Mouse (Mus musculus): ENCODE data around the gene Pkib. TPM values are rescaled to one million over a fixed set of nuclear protein-coding genes. Genes with fewer than 3 reads are reported as not detected.

Pkib gene
- polyA plus RNA-seq, 1 experiment from 2014 or later, result 1.2 TPM

DNA sequence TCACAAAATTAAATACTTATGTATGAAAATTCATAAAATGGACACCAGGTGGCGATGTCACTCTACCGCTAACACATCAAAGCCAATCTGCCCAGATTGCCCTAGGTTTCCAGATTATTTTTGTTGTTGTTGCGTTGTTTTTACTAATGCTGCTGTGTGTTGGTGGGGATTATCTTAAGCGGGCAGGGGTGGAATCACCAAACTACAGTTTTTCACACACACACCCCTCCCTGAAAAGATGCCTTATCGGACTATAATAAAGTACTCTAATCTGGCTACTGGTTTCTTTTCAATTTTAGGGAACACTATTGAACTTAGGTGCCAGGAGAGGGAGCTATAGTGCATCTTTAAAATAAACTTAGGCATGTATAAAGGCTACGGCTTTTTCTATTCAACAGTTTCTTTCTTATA lies 111.8 kb downstream of the Pkib start:
- Histone ChIP-seq H3K4me3 (ENCODE audit: low read depth, low read length) (peak overlapping the region; percentile 30; the same call in 1 of the 2 replicates), H3K27me3 (replicated peaks; ENCODE audit: control insufficient read depth, insufficient read depth, low read length) (no peaks in the 10 kb centered on the region), H3K4me2 (peak overlapping the region; percentile 47), H3K27ac (ENCODE audit: low read depth, low read length) (no peak overlapping the region), H3K9ac (ENCODE audit: low read depth, low read length) (no peak overlapping the region), H3K9me3 (ENCODE audit: control insufficient read depth, low read length) (no peaks in the 10 kb centered on the region), H3K4me1 (replicated peaks; ENCODE audit: control insufficient read depth, insufficient read depth, low read length) (no peaks in the 10 kb centered on the region), H3K36me3 (ENCODE audit: control insufficient read depth, insufficient read depth, low read length) (no peaks in the 10 kb centered on the region)
- WGBS, result 8% methylated on average over 6 of the region's 6 CpGs
- peak; percentile 61 for ATAC-seq (replicated peaks; ENCODE audit: low FRiP score)
- DNase-seq (ENCODE audit: low spot score), result peak; percentile 54

DNA sequence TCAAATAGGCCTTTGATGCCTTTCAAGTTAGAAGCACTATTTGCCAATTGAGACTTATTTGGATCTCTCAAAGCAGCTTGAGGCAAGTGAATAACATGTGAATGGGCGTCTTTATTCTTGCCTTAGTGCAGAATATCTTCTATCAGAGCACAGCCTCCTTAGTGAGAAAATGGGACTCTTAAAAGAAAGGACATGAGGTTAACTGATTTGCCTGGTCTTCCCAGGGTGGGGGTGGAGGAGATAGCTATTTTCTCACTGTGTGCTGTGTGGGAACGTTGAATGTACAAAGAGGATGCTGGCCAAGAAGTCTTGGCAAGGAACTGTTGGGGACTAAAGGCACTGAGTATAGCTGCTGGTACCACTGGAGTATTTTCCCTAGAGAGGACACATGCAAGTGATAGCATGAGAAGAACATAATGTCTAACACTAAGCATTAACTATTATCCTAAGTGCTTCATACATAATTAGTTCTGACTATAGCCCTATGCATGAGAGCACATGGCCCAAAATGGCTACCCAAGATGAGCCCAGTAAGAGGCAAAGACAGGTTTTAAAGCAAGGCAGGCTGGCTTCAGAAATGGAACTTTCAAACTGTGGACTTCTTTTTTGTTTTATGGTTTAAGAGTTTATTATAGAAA lies 112.5 kb downstream of the Pkib start:
- Histone ChIP-seq H3K27ac (ENCODE audit: low read depth, low read length) (no peak overlapping the region), H3K9ac (ENCODE audit: low read depth, low read length) (no peak overlapping the region), H3K27me3 (replicated peaks; ENCODE audit: control insufficient read depth, insufficient read depth, low read length) (no peaks in the 10 kb centered on the region), H3K4me1 (replicated peaks; ENCODE audit: control insufficient read depth, insufficient read depth, low read length) (no peaks in the 10 kb centered on the region), H3K4me3 (ENCODE audit: low read depth, low read length) (no peak overlapping the region), H3K36me3 (ENCODE audit: control insufficient read depth, insufficient read depth, low read length) (no peaks in the 10 kb centered on the region), H3K4me2 (no peak overlapping the region), H3K9me3 (ENCODE audit: control insufficient read depth, low read length) (no peaks in the 10 kb centered on the region)
- WGBS, result 46% methylated on average over 2 of the region's 2 CpGs
- ATAC-seq (replicated peaks; ENCODE audit: low FRiP score) (no peak), DNase-seq (ENCODE audit: low spot score) (no peak)

DNA sequence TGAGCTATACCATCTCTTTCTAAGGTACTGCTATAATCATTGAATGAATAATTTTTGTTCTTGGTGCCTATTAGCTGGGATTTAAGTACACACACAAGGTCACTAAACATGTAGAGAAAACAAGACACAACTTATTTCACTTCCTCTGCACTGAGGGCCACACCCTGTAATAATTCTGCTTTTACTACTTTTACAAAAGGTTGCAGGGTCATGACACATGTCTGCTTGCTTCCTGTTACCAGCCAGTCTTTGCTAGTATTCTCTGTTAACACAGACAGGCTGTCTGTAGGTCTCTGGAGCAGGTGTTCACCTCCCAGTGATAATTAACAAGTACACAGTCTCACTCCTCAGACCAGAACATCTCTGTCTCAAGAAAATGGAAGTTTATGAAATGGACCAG lies 113.7 kb downstream of the Pkib start:
- Histone ChIP-seq H3K36me3 (ENCODE audit: control insufficient read depth, insufficient read depth, low read length) (no peaks in the 10 kb centered on the region), H3K9me3 (ENCODE audit: control insufficient read depth, low read length) (no peaks in the 10 kb centered on the region), H3K27me3 (replicated peaks; ENCODE audit: control insufficient read depth, insufficient read depth, low read length) (no peaks in the 10 kb centered on the region), H3K4me3 (ENCODE audit: low read depth, low read length) (no peak overlapping the region), H3K27ac (ENCODE audit: low read depth, low read length) (no peak overlapping the region), H3K4me2 (no peak overlapping the region), H3K9ac (ENCODE audit: low read depth, low read length) (no peak overlapping the region), H3K4me1 (replicated peaks; ENCODE audit: control insufficient read depth, insufficient read depth, low read length) (no peaks in the 10 kb centered on the region)
- no peak for ATAC-seq (replicated peaks; ENCODE audit: low FRiP score)
- no peak for DNase-seq (ENCODE audit: low spot score)

DNA sequence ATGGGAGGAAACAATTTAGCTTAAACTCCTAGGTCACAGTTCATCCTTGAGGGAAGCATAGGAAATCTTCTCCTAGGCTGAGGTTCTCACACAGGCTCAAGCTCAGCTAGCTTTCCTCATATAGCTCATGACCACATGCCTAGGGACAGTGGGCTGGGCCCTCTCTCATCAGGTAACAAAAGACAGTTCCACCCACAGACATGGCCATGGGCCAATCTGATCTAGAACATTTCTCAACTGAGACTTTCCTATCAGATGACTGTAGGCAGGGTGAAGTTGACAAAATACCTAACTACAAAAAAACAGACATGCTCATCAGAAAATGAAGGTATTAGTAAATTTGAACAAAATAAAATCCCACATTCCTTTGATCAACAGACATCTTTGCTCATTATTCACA lies 115.3 kb downstream of the Pkib start:
- H3K9me3 ChIP-seq (ENCODE audit: control insufficient read depth, low read length), result no peaks in the 10 kb centered on the region
- DNase-seq (ENCODE audit: low spot score), result no peak
- ATAC-seq (replicated peaks; ENCODE audit: low FRiP score), result no peak
- H3K4me1 ChIP-seq (replicated peaks; ENCODE audit: control insufficient read depth, insufficient read depth, low read length), result no peaks in the 10 kb centered on the region
- H3K9ac ChIP-seq (ENCODE audit: low read depth, low read length), result no peak overlapping the region
- H3K27me3 ChIP-seq (replicated peaks; ENCODE audit: control insufficient read depth, insufficient read depth, low read length), result no peaks in the 10 kb centered on the region
- no peak overlapping the region for H3K4me3 ChIP-seq (ENCODE audit: low read depth, low read length)
- H3K36me3 ChIP-seq (ENCODE audit: control insufficient read depth, insufficient read depth, low read length), result no peaks in the 10 kb centered on the region
- no peak overlapping the region for H3K4me2 ChIP-seq
- no peak overlapping the region for H3K27ac ChIP-seq (ENCODE audit: low read depth, low read length)

DNA sequence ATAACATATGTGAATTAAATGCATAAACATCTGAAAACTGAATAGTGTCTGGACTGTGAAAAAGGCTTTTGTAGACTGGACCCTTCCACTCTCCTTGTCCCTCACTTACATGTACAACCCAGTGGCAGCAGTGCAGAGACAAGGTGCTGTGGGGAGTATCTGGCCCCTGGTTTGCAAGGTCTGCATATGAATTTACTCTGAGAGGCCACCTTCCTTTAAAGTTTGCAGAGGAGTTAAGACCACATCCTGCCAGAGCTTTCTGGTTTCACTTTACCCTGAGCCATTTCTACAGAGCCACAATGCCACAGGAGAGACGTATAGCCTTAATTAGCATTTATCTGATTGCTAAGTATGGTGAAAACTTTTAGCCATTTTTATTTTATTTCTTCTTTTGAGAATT lies 121.6 kb downstream of the Pkib start:
- no peaks in the 10 kb centered on the region for H3K4me1 ChIP-seq (replicated peaks; ENCODE audit: control insufficient read depth, insufficient read depth, low read length)
- no peak overlapping the region for H3K9ac ChIP-seq (ENCODE audit: low read depth, low read length)
- no peaks in the 10 kb centered on the region for H3K27me3 ChIP-seq (replicated peaks; ENCODE audit: control insufficient read depth, insufficient read depth, low read length)
- DNase-seq (ENCODE audit: low spot score) (no peak), ATAC-seq (replicated peaks; ENCODE audit: low FRiP score) (no peak)
- H3K4me2 ChIP-seq, result no peak overlapping the region
- H3K27ac ChIP-seq (ENCODE audit: low read depth, low read length), result no peak overlapping the region
- H3K36me3 ChIP-seq (ENCODE audit: control insufficient read depth, insufficient read depth, low read length), result no peaks in the 10 kb centered on the region
- no peaks in the 10 kb centered on the region for H3K9me3 ChIP-seq (ENCODE audit: control insufficient read depth, low read length)
- H3K4me3 ChIP-seq (ENCODE audit: low read depth, low read length), result no peak overlapping the region
- WGBS, result 71% methylated on average over 1 of the region's 1 CpGs

DNA sequence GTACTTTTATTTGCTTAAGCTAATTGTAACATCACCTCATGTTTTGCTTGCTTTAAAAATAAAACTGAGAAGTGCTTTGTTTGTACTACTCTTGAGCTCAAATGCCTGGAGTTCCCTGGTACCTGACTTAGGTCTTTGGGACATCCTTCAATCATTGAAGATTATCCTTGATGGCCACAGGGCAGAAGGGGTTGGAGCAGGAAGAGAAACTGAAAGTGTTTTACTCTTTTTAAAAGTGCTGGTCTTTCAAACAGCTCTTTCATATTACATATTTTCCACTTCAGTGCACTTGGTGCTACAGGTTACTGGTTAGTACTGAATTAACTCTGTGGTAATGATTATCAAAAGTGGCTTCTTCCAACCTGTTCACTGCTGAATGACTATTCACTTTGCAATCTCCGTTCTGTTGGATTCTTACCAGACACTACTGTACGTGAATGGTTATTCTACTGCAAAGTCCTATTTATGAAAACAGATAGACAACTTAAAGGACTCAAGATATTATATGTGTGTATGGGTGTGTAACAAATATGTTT lies 123.5 kb downstream of the Pkib start:
- H3K27ac ChIP-seq (ENCODE audit: low read depth, low read length), result no peak overlapping the region
- no peaks in the 10 kb centered on the region for H3K36me3 ChIP-seq (ENCODE audit: control insufficient read depth, insufficient read depth, low read length)
- ATAC-seq (replicated peaks; ENCODE audit: low FRiP score) (no peak), DNase-seq (ENCODE audit: low spot score) (no peak)
- no peak overlapping the region for H3K9ac ChIP-seq (ENCODE audit: low read depth, low read length)
- 84% methylated on average over 2 of the region's 2 CpGs for WGBS
- H3K27me3 ChIP-seq (replicated peaks; ENCODE audit: control insufficient read depth, insufficient read depth, low read length), result no peaks in the 10 kb centered on the region
- no peaks in the 10 kb centered on the region for H3K9me3 ChIP-seq (ENCODE audit: control insufficient read depth, low read length)
- no peak overlapping the region for H3K4me2 ChIP-seq
- H3K4me3 ChIP-seq (ENCODE audit: low read depth, low read length), result no peak overlapping the region
- H3K4me1 ChIP-seq (replicated peaks; ENCODE audit: control insufficient read depth, insufficient read depth, low read length), result no peaks in the 10 kb centered on the region

DNA sequence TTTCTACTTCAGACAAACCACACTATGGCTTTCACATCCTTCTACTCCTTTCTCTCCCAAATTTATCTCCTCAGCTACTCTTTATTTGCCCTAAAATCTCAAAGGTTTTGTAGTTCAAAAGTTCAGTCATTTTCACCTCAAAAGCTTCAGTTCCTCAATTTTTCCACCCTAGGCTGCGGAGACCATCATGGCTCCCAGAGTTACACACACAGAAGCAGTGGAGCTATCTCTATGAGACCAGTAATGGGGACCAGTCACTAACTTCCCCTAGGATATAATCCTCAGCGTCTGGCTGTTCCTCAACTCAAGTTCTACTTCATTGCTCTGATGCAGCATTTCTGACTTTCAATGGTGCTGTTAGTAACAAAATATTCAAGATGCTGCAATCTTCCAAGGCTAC lies 127.2 kb downstream of the Pkib start:
- H3K36me3 ChIP-seq (ENCODE audit: control insufficient read depth, insufficient read depth, low read length), result no peaks in the 10 kb centered on the region
- no peak for DNase-seq (ENCODE audit: low spot score)
- no peaks in the 10 kb centered on the region for H3K4me1 ChIP-seq (replicated peaks; ENCODE audit: control insufficient read depth, insufficient read depth, low read length)
- WGBS, result 90% methylated on average over 2 of the region's 2 CpGs
- H3K4me3 ChIP-seq (ENCODE audit: low read depth, low read length), result no peak overlapping the region
- no peaks in the 10 kb centered on the region for H3K27me3 ChIP-seq (replicated peaks; ENCODE audit: control insufficient read depth, insufficient read depth, low read length)
- no peaks in the 10 kb centered on the region for H3K9me3 ChIP-seq (ENCODE audit: control insufficient read depth, low read length)
- no peak for ATAC-seq (replicated peaks; ENCODE audit: low FRiP score)
- no peak overlapping the region for H3K4me2 ChIP-seq
- H3K9ac ChIP-seq (ENCODE audit: low read depth, low read length), result no peak overlapping the region
- H3K27ac ChIP-seq (ENCODE audit: low read depth, low read length), result no peak overlapping the region

DNA sequence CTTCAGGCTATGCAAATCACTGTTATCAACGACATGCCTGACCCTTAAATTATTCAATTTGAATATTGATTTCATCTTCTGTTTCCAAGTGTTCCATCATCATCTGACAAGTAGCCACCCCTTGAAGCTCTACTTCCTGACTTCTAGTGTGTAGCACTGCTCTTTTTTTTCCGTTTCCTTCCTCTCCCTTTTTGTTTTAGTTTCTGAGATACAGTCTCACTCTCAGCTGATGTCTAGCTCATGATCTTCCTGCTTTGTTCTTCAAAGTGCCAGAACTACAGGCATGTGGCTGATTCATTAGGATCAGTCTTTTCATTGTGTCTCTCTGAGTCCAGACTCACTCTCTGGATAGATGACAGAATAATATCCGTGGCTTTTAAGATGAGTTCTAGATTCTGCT lies 128.9 kb downstream of the Pkib start:
- Histone ChIP-seq H3K4me1 (replicated peaks; ENCODE audit: control insufficient read depth, insufficient read depth, low read length) (no peaks in the 10 kb centered on the region), H3K27me3 (replicated peaks; ENCODE audit: control insufficient read depth, insufficient read depth, low read length) (no peaks in the 10 kb centered on the region), H3K27ac (ENCODE audit: low read depth, low read length) (no peak overlapping the region), H3K9me3 (ENCODE audit: control insufficient read depth, low read length) (no peaks in the 10 kb centered on the region), H3K4me2 (no peak overlapping the region), H3K4me3 (ENCODE audit: low read depth, low read length) (no peak overlapping the region), H3K36me3 (ENCODE audit: control insufficient read depth, insufficient read depth, low read length) (no peaks in the 10 kb centered on the region), H3K9ac (ENCODE audit: low read depth, low read length) (no peak overlapping the region)
- no peak for ATAC-seq (replicated peaks; ENCODE audit: low FRiP score)
- no peak for DNase-seq (ENCODE audit: low spot score)
- 50% methylated on average over 3 of the region's 3 CpGs for WGBS

DNA sequence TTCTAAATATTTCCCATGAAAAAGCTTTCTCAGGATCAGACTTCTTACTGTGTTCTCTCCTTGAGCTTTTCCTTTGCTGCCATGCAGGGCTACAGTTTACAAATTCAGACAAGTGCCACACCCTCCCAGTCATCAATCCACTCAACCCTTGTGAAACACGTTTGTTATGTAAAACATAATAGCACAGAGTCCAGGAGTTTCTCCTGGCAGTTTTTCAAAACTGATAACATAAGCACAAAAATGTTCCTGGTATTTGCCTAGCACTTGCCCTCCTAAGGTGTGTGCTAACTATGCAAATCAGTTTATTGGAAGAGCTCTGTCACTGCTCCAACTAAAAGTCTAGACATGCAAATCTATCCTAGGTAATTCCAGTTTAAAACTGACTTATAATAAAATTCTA lies 131.3 kb downstream of the Pkib start:
- no peak overlapping the region for H3K27ac ChIP-seq (ENCODE audit: low read depth, low read length)
- no peak overlapping the region for H3K4me2 ChIP-seq
- H3K36me3 ChIP-seq (ENCODE audit: control insufficient read depth, insufficient read depth, low read length), result no peaks in the 10 kb centered on the region
- ATAC-seq (replicated peaks; ENCODE audit: low FRiP score) (no peak), DNase-seq (ENCODE audit: low spot score) (no peak)
- H3K27me3 ChIP-seq (replicated peaks; ENCODE audit: control insufficient read depth, insufficient read depth, low read length), result no peaks in the 10 kb centered on the region
- H3K9me3 ChIP-seq (ENCODE audit: control insufficient read depth, low read length), result no peaks in the 10 kb centered on the region
- no peak overlapping the region for H3K4me3 ChIP-seq (ENCODE audit: low read depth, low read length)
- WGBS, result 47% methylated on average over 1 of the region's 1 CpGs
- no peak overlapping the region for H3K9ac ChIP-seq (ENCODE audit: low read depth, low read length)
- H3K4me1 ChIP-seq (replicated peaks; ENCODE audit: control insufficient read depth, insufficient read depth, low read length), result no peaks in the 10 kb centered on the region
